Comparison of ENCODE assay signal across 8 mouse cellular contexts in genomic region chr7:67952777-67953700, GRCm38 (mm10). TPM values are rescaled to one million over a fixed set of nuclear protein-coding genes. Genes with fewer than 3 reads are reported as not detected.
DNase-seq lines count a peak whose midpoint lies in the region; ATAC-seq lines count a peak whose summit lies in the region.

Igf1r (plus strand) TSS chr7:67952827.

- peak within 1 kb of the TSS; percentile 100 for H3K27ac ChIP-seq in limb, embryonic 12.5 days
- peak within 1 kb of the TSS; percentile 100 for H3K27ac ChIP-seq in midbrain, embryonic 12.5 days (replicated peaks)

- no peaks in the 10 kb centered on the region for H3K9me3 ChIP-seq in limb, embryonic 12.5 days
- H3K9me3 ChIP-seq in midbrain, embryonic 12.5 days = no peaks in the 10 kb centered on the region

- peak within 1 kb of the TSS; percentile 89 for H3K4me2 ChIP-seq in limb, embryonic 12.5 days
- peak within 1 kb of the TSS; percentile 99 for H3K4me2 ChIP-seq in midbrain, embryonic 12.5 days (replicated peaks)

- DNase-seq in layer of hippocampus, adult 18-20 months (ENCODE audit: low spot score in 2 of 2) = peak in 1 of 2 experiments; percentile 30
- DNase-seq in layer of hippocampus, adult 9-11 months = no peak
- peak; percentile 46 to 61 for DNase-seq in cerebellum, postnatal 25 days
- DNase-seq in gastrocnemius, postnatal 25 days = peak; percentile 38
- peak; percentile 49 to 83 for DNase-seq in spleen, postnatal 4 days (ENCODE audit: low spot score in 2 of 2)

- peak within 1 kb of the TSS; percentile 98 for H3K4me3 ChIP-seq in limb, embryonic 12.5 days (replicated peaks)
- peak within 1 kb of the TSS; percentile 88 for H3K4me3 ChIP-seq in midbrain, embryonic 12.5 days

- H3K4me1 ChIP-seq in limb, embryonic 12.5 days (replicated peaks) = peaks cover 31% of the 10 kb centered on the region
- H3K4me1 ChIP-seq in midbrain, embryonic 12.5 days = peaks cover 43% of the 10 kb centered on the region

- H3K9ac ChIP-seq in limb, embryonic 12.5 days (replicated peaks) = peak within 1 kb of the TSS; percentile 98
- H3K9ac ChIP-seq in midbrain, embryonic 12.5 days (replicated peaks) = peak within 1 kb of the TSS; percentile 97

- ATAC-seq in inflammation-experienced regulatory T-cells, adult 6 months = peak; percentile 22
- ATAC-seq in limb, embryonic 12.5 days (ENCODE audit: insufficient number of reproducible peaks, insufficient read depth, low FRiP score, low TSS enrichment, low read depth) = no peak
- ATAC-seq in midbrain, embryonic 12.5 days (ENCODE audit: low FRiP score, low read depth) = no peak

- under 1% methylated on average over 62 of the region's 62 CpGs for WGBS in limb, embryonic 12.5 days
- under 1% methylated on average over 57 of the region's 62 CpGs for WGBS in midbrain, embryonic 12.5 days

- no peaks in the 10 kb centered on the region for H3K36me3 ChIP-seq in limb, embryonic 12.5 days
- H3K36me3 ChIP-seq in midbrain, embryonic 12.5 days = no peaks in the 10 kb centered on the region

- H3K27me3 ChIP-seq in limb, embryonic 12.5 days = no peaks in the 10 kb centered on the region
- no peaks in the 10 kb centered on the region for H3K27me3 ChIP-seq in midbrain, embryonic 12.5 days

RNA-seq across cellular contexts. Expression of gene Igf1r, which starts in this region (rescaled TPM):
- total RNA-seq in layer of hippocampus, adult 18-20 months (2021) = 10 to 100 TPM; 41.5 to 43.0 TPM
- 1 to 10 TPM; 9.5 to 9.6 TPM for total RNA-seq in gastrocnemius, postnatal 25 days (2021)
- polyA plus RNA-seq in inflammation-experienced regulatory T-cells, adult 6 months (2017; shearing (Covaris generic)) = 10 to 100 TPM in 2 of 3 experiments, 1 to 10 TPM in 1; 2.5 to 33.9 (median 25.9) TPM
- polyA plus RNA-seq in limb, embryonic 12.5 days (2016; fragmentation: Nextera tagmentation; extraction: Ambion mirVana) = 45.2 and 47.2 TPM in 2 replicates
- 36.9 and 37.6 TPM in 2 replicates for polyA plus RNA-seq in midbrain, embryonic 12.5 days (2016; fragmentation: Nextera tagmentation; extraction: Ambion mirVana)
